Mouse (Mus musculus) bone marrow, adult 2 months (tissue): ENCODE results near the gene Htr1f. TPM values are rescaled to one million over a fixed set of nuclear protein-coding genes. Genes with fewer than 3 reads are reported as not detected.

Experiments
- H3K27ac ChIP-seq: fragments of 200-500 bp; 2 replicates; pipeline ENCODE4 v1.5.1; 2012; ENCODE audit warnings: low read depth, mild to moderate bottlenecking, control low read depth, inconsistent platforms, low read length; ENCODE audit not compliant: control insufficient read depth, poor library complexity, insufficient read depth
- H3K4me1 ChIP-seq: fragments of 200-500 bp; 2 replicates; pipeline ENCODE4 v1.6.1; 2011; ENCODE audit warnings: low read length; ENCODE audit not compliant: control insufficient read depth, insufficient read depth
- H3K4me3 ChIP-seq: fragments of 200-500 bp; replicated peaks from 2 replicates; pipeline ENCODE3; 2011; ENCODE audit warnings: mild to moderate bottlenecking, low read depth, low read length, control low read depth; ENCODE audit not compliant: control insufficient read depth
- CTCF ChIP-seq: fragments of 200-500 bp; IDR thresholded peaks from 2 replicates; pipeline ENCODE4 v1.5.1; 2011; ENCODE audit warnings: low read length, control low read depth; ENCODE audit not compliant: control insufficient read depth, insufficient read depth
- POLR2A ChIP-seq: fragments of 200-500 bp; IDR thresholded peaks from 2 replicates; pipeline ENCODE4 v1.6.1; 2011; ENCODE audit warnings: low read depth, mild to moderate bottlenecking, control low read depth, low read length, borderline replicate concordance; ENCODE audit not compliant: control insufficient read depth
- WGBS: fragments of 180-500 bp; shearing (Covaris S2); methylation state at CpG from one replicate; pipeline ENCODE4 v1.1.7; 2018; 5-methylcytosine and 5-hydroxymethylcytosine counted together
- polyA plus RNA-seq: library from polyadenylated mRNA; stranded (reverse); fragments of >200 nt; gene quantifications from 2 replicates; pipeline ENCODE4 v1.2.4, GENCODE M21; 2011; ENCODE audit warnings: low replicate concordance; ENCODE audit not compliant: missing spikeins, insufficient read depth, insufficient read length

The Htr1f gene
- polyA plus RNA-seq, 1 experiment = not detected

DNA sequence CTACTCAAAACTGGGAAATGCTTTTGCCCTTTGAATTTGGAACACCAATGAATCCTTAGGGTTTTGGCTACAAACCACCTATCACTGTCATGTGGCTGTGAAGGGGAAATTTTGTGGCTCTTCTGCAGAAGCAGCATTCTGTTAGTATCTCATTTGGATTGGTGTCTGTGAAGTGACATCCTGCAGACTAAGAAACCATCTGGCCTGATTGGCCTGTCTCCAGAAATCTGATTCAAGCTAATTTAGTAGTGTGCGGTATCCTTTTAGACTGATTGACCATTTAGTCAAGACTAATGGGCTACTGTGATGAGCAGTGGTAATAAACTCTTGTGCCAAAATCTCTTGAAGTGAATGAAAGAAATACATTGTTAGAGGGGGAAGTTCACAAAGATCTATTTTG, 76.0 kb downstream of the Htr1f start:
- WGBS = 67% methylated on average over 1 of the region's 1 CpGs
- H3K4me3 ChIP-seq = no peak overlapping the region

DNA sequence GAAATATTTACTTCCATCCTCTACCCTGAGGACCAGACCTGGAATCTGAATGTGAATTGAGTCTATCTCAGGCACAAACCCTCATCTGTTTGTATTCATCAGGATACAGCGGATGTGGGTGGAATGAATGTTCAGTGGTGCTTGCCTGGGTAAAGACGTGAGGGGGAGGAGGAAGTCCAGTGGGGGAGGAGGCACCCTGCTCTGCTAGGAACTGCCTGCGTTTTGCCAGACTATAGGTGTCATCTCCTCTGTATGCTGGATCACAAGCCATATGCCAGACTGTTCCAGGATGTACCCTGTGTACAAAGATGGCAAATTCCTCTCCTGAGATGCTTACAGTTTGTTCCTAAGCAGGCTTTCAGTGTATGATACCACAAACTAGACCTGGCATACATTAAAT, 83.3 kb downstream of the Htr1f start:
- Histone ChIP-seq H3K27ac (no peak overlapping the region), H3K4me1 (no peaks in the 10 kb centered on the region), H3K4me3 (no peak overlapping the region)
- TF ChIP-seq POLR2A = no peak
- TF ChIP-seq CTCF = no peak
- WGBS = 68% methylated on average over 3 of the region's 3 CpGs

More for the DNA sequence above, 76.0 kb downstream of the Htr1f start:
- H3K4me1 ChIP-seq = no peaks in the 10 kb centered on the region
- TF ChIP-seq CTCF = no peak
- no peak for TF ChIP-seq POLR2A
- H3K27ac ChIP-seq = no peak overlapping the region

DNA sequence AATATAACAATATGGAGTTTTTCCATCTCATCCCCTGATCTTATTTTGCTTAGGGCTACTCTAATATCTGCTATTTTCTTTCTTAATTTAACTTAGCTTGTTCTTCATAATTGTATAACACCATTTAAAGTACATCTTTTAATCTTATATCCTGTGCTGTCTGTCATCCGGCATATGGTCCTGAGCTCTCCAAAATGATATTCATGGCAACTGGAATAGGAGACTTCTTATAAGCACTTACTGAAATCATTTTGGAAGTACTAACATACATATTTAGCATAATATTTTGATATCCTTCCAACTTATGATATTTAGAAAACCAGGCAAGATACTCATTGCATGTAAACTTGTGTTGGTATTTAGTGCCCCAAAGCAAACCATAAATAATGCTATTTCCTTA, 86.9 kb downstream of the Htr1f start:
- H3K4me1 ChIP-seq = no peaks in the 10 kb centered on the region
- TF ChIP-seq CTCF (no peak), POLR2A (no peak)
- 84% methylated on average over 1 of the region's 1 CpGs for WGBS
- H3K27ac ChIP-seq = no peak overlapping the region
- no peak overlapping the region for H3K4me3 ChIP-seq

DNA sequence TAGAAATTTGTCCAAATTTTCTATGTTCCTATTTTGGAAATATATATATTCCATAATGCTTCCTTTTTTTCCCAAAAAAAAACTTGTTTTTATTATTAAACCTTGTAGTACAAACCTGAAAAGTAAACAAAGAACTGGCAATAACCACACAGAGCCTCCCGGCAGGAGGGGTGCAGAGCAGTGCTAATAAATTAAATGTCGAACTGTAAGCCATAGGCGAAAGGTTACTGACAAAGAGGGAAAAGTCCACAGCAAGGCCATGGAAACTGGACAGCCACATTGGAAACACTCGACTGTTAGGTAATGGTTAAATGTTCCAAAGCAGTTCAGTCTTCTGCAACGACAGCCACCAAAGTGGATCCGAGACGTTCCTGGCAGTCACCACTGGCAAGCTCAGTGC, 87.5 kb downstream of the Htr1f start:
- Histone ChIP-seq H3K27ac (no peak overlapping the region), H3K4me3 (no peak overlapping the region), H3K4me1 (no peaks in the 10 kb centered on the region)
- WGBS = 86% methylated on average over 7 of the region's 7 CpGs
- no peak for TF ChIP-seq CTCF
- TF ChIP-seq POLR2A = no peak

DNA sequence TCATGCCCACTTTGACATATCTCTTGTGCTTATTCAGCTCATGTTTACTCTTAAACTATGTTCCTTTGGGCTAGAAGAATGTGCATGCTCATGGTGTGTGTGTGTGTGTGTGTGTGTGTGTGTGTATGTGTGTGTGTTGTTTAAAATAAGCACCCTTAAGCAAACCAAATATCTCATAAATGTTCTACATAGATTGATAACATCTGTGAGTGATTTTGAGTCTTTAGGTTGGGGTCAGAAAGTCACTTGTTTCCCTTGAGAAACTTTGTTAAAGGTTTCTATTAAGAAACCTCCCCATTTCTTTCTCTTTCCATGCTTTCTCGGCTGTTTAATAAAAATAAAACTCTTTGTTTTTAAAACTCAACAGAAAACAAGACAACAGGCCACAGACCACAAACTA, 88.1 kb downstream of the Htr1f start:
- TF ChIP-seq POLR2A = no peak
- no peak for TF ChIP-seq CTCF
- 76% methylated on average over 1 of the region's 1 CpGs for WGBS
- Histone ChIP-seq H3K27ac (no peak overlapping the region), H3K4me1 (no peaks in the 10 kb centered on the region), H3K4me3 (no peak overlapping the region)

DNA sequence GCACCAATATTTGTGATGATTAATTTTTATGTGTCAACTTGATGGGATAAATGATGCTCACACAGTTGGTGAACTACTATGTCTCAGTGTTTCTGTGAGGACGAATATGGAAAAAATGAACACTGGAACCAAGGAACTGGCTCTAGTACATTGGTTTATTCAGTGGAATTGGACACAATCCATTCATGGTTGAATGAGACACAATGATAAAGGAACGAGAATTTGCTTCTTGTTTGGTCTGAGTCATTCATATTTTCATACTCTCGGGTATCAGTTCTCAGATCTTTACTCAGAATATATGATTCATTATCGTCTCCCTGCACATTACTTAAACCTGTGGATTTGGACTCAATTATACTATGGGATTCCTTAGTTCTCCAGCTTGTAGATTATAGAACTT, 90.4 kb downstream of the Htr1f start:
- H3K27ac ChIP-seq = no peak overlapping the region
- no peaks in the 10 kb centered on the region for H3K4me1 ChIP-seq
- 76% methylated on average over 4 of the region's 4 CpGs for WGBS
- H3K4me3 ChIP-seq = no peak overlapping the region
- TF ChIP-seq POLR2A (no peak), CTCF (no peak)

DNA sequence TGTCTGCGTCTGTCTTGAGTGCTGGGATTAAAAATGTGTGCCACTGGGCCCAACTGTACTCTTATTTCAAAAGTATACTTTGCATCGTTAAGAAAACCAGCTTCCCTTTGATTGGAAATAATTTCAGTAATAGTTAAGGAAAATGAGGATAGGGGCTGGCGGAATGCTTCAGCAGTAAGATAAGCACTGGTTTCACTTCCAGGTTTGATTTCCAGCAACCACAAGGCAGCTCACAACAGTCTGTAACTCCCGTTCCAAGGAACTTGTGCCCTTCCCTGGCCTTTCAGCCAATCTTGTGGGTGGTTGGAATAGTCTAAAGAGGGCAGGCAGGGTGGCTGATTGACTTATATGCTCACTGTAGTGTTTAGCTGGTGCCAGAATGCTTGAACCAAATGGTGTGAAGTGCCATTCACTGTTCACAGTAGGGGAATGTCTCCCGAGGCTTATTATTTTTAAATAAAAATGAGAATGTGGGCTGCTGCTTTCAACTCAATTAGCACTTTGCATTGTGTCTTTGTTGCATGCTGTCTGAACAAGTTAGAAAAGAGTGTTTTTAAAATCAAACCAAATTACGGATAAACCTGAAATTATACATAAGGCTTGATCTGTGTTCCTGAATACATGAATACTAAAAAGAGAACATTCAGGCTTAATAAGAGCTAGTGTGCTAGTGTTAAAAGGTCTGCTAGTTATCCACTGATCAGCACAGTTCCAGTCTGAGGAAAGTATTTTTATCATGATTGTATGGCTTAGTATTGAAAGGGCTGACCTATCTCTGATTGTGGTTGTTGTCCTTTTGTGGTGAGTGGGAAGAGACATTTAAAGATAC, 103.4 kb downstream of the Htr1f start:
- Histone ChIP-seq H3K27ac (no peak overlapping the region), H3K4me3 (no peak overlapping the region), H3K4me1 (no peaks in the 10 kb centered on the region)
- TF ChIP-seq POLR2A = no peak
- TF ChIP-seq CTCF = no peak
- 74% methylated on average over 6 of the region's 6 CpGs for WGBS

DNA sequence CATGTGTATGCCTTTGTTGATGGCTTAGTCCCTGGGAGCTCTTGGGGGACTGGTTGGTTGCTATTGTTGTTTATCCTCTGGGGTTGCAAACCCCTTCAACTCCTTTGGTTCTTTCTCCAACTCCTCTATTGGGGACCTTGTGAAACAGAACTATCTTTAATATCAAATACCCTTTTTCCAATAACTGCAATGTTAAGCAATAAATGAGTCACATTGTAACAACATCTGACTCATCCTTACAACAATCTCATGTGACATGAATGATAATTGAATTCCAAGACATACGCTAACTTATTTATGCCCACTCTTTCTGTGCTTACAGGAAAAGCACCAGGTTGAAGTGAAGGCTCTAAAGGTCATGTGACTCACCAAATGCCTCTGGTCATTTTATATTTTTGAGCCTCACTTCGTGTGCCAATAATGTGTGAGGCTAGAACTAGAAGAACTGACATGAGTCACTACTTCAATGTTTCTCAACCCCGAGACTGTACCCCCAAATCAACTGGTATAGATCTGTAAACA, 116.3 kb downstream of the Htr1f start:
- no peak overlapping the region for H3K27ac ChIP-seq
- no peak for TF ChIP-seq POLR2A
- no peak for TF ChIP-seq CTCF
- no peaks in the 10 kb centered on the region for H3K4me1 ChIP-seq
- WGBS = 67% methylated on average over 3 of the region's 3 CpGs
- H3K4me3 ChIP-seq = no peak overlapping the region

DNA sequence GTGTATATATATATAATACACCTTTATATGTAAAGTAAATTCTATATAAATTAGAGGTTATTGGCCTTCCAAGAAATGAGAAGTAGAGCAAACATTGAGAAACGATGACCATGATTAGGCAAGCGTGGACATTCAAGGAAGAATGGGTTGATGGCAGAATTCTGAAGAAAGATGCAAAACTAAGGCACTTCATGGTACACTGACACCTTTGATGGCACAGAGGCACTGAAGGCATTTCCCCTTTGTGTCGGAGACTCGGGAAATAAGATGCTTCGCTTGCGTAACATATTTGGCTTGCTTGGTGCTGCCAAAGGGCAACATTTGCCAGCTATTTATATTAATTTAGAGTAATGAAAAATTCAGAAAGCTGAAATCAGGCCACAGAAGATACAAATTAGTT, 118.1 kb downstream of the Htr1f start:
- H3K4me3 ChIP-seq = no peak overlapping the region
- no peak overlapping the region for H3K27ac ChIP-seq
- WGBS = 49% methylated on average over 6 of the region's 6 CpGs
- no peaks in the 10 kb centered on the region for H3K4me1 ChIP-seq
- TF ChIP-seq POLR2A (no peak), CTCF (no peak)
